Comparison of ENCODE assay signal across 9 mouse cellular contexts in genomic region chr7:126696886-126697285, GRCm38 (mm10). TPM values are rescaled to one million over a fixed set of nuclear protein-coding genes. Genes with fewer than 3 reads are reported as not detected.
DNase-seq lines count a peak whose midpoint lies in the region; ATAC-seq and TF ChIP-seq lines count a peak whose summit lies in the region.
"Had no signal": no experiment of that assay in that cellular context is flagged by ENCODE, and none has a peak within 500 bp of the region (broad histone marks: within the 10 kb centered on the region; RNA-seq: fewer than 3 reads in every experiment).

No protein-coding gene starts in this region.

- intact Hi-C loops in heart, postnatal 36 days (cut with DNase I) = loop anchor here (2.0 to 5.0 kb wide), 4 partner anchors 95 to 295 kb away; partner anchors contain the start of genes Apobr, Cln3, Ppp4c and Sh2b1
- intact Hi-C loops in gastrocnemius, postnatal 36 days (cut with DNase I) = loop anchor here (5.0 kb wide), 1 partner anchor 110 kb away; the partner anchor contains the start of gene Cln3

- peaks cover 6% of the 10 kb centered on the region; the same call in 1 of the 2 replicates for H3K36me3 ChIP-seq in heart, embryonic 15.5 days
- peaks cover 71% of the 10 kb centered on the region for H3K36me3 ChIP-seq in G1E (replicated peaks)
- peaks cover 36% of the 10 kb centered on the region for H3K36me3 ChIP-seq in hindbrain, embryonic 12.5 days
- H3K36me3 ChIP-seq in midbrain, embryonic 11.5 days (ENCODE audit: control insufficient read depth, insufficient read depth, low read length) = no peaks in the 10 kb centered on the region; the same call in 1 of the 2 replicates

- no peak overlapping the region for H3K27ac ChIP-seq in heart, embryonic 15.5 days
- peak overlapping the region; percentile 35; the same call in 1 of the 2 replicates for H3K27ac ChIP-seq in hindbrain, embryonic 12.5 days
- H3K27ac ChIP-seq in midbrain, embryonic 11.5 days (ENCODE audit: low read depth, low read length) = no peak overlapping the region

- WGBS in heart, embryonic 15.5 days = 71% methylated on average over 3 of the region's 3 CpGs
- WGBS in hindbrain, embryonic 12.5 days = 75% methylated on average over 3 of the region's 3 CpGs
- WGBS in midbrain, embryonic 11.5 days = 75% methylated on average over 3 of the region's 3 CpGs

- peaks cover 6% of the 10 kb centered on the region for H3K27me3 ChIP-seq in heart, embryonic 15.5 days
- H3K27me3 ChIP-seq in G1E (ENCODE audit: insufficient read depth, low read length) = no peaks in the 10 kb centered on the region
- H3K27me3 ChIP-seq in hindbrain, embryonic 12.5 days = no peaks in the 10 kb centered on the region
- no peaks in the 10 kb centered on the region for H3K27me3 ChIP-seq in midbrain, embryonic 11.5 days (ENCODE audit: control insufficient read depth, insufficient read depth, low read length)

- H3K4me1 ChIP-seq in heart, embryonic 15.5 days (replicated peaks) = peaks cover 30% of the 10 kb centered on the region
- H3K4me1 ChIP-seq in G1E (ENCODE audit: insufficient read depth, low read depth, low read length) = peaks cover 76% of the 10 kb centered on the region
- H3K4me1 ChIP-seq in hindbrain, embryonic 12.5 days = peaks cover 33% of the 10 kb centered on the region
- peaks cover 16% of the 10 kb centered on the region for H3K4me1 ChIP-seq in midbrain, embryonic 11.5 days (ENCODE audit: control insufficient read depth, insufficient read depth, low read length)

- H3K4me2 ChIP-seq in heart, embryonic 15.5 days = peak overlapping the region; percentile 91
- peak overlapping the region; percentile 81 for H3K4me2 ChIP-seq in hindbrain, embryonic 12.5 days (replicated peaks)
- peak overlapping the region; percentile 71 for H3K4me2 ChIP-seq in midbrain, embryonic 11.5 days

- no peak for ATAC-seq in heart, embryonic 15.5 days (replicated peaks; ENCODE audit: insufficient number of reproducible peaks, insufficient read depth, low FRiP score, low read depth)
- ATAC-seq in G1E (ENCODE audit: extremely low read depth, insufficient number of reproducible peaks, low FRiP score, poor library complexity, severe bottlenecking) = no peak
- no peak for ATAC-seq in hindbrain, embryonic 12.5 days (ENCODE audit: low FRiP score)
- no peak for ATAC-seq in midbrain, embryonic 11.5 days (ENCODE audit: low FRiP score)

- no peak for TF ChIP-seq CTCF in G1E (IDR thresholded peaks at IDR 0.05; ENCODE audit: low read depth, low read length)

- no peaks in the 10 kb centered on the region for H3K9me3 ChIP-seq in heart, embryonic 15.5 days (replicated peaks)
- H3K9me3 ChIP-seq in G1E (replicated peaks) = no peaks in the 10 kb centered on the region
- H3K9me3 ChIP-seq in hindbrain, embryonic 12.5 days (replicated peaks) = no peaks in the 10 kb centered on the region
- no peaks in the 10 kb centered on the region for H3K9me3 ChIP-seq in midbrain, embryonic 11.5 days (ENCODE audit: control insufficient read depth, low read length)

- peak overlapping the region; percentile 84 for H3K4me3 ChIP-seq in heart, embryonic 15.5 days
- peak overlapping the region; percentile 92 for H3K4me3 ChIP-seq in G1E (ENCODE audit: low read depth, low read length)
- H3K4me3 ChIP-seq in hindbrain, embryonic 12.5 days = peak overlapping the region; percentile 79
- peak overlapping the region; percentile 81 for H3K4me3 ChIP-seq in midbrain, embryonic 11.5 days (ENCODE audit: low read depth, low read length)

- DNase-seq in heart, postnatal 36 days = no peak
- DNase-seq in G1E (ENCODE audit: low spot score) (no peak), adipocyte (ENCODE audit: low spot score) (no peak)
- no peak for DNase-seq in midbrain, embryonic 11.5 days (ENCODE audit: low spot score, missing footprints)
- DNase-seq in urinary bladder, adult 18-20 months (ENCODE audit: low spot score in 2 of 2) = no peak
- no peak for DNase-seq in gastrocnemius, postnatal 36 days
- DNase-seq: thymus, postnatal 25 days had no signal

- peak overlapping the region; percentile 76; the same call in 1 of the 2 replicates for H3K9ac ChIP-seq in heart, embryonic 15.5 days
- H3K9ac ChIP-seq in hindbrain, embryonic 12.5 days = peak overlapping the region; percentile 84; the same call in 1 of the 2 replicates
- peak overlapping the region; percentile 67 for H3K9ac ChIP-seq in midbrain, embryonic 11.5 days (ENCODE audit: low read length)

RNA-seq across cellular contexts. Expression of gene Slx1b, which starts 1.3 kb away (rescaled TPM):
- 6.7 and 7.7 TPM in 2 replicates for polyA plus RNA-seq in heart, embryonic 15.5 days (2015; fragmentation: Nextera tagmentation; extraction: Ambion mirVana)
- 1 to 10 TPM; 4.4 to 5.9 TPM for total RNA-seq in heart, postnatal 36 days (2021)
- total RNA-seq in G1E (2014; fragmentation: Nextera tagmentation) (3.5 and 3.8 TPM in 2 replicates), G1E (2017) (4.5 and 7.0 TPM in 2 replicates)
- 4.9 and 8.1 TPM in 2 replicates for polyA plus RNA-seq in G1E (2012)
- polyA plus RNA-seq in hindbrain, embryonic 12.5 days (2016; fragmentation: Nextera tagmentation; extraction: Ambion mirVana) = 15.3 and 17.1 TPM in 2 replicates
- polyA plus RNA-seq in midbrain, embryonic 11.5 days (2014; fragmentation: Nextera tagmentation; extraction: Ambion mirVana) = 10.2 and 10.3 TPM in 2 replicates
- total RNA-seq in gastrocnemius, postnatal 36 days (2021) = 1 to 10 TPM; 2.1 to 3.6 TPM

RNA-seq across cellular contexts. Expression of gene Bola2, which starts 1.7 kb away (rescaled TPM):
- 87.6 and 98.0 TPM in 2 replicates for polyA plus RNA-seq in heart, embryonic 15.5 days (2015; fragmentation: Nextera tagmentation; extraction: Ambion mirVana)
- total RNA-seq in heart, postnatal 36 days (2021) = 10 to 100 TPM; 47.0 to 60.8 TPM
- total RNA-seq in G1E (2014; fragmentation: Nextera tagmentation) (77.5 and 93.8 TPM in 2 replicates), G1E (2017) (117 and 161 TPM in 2 replicates)
- polyA plus RNA-seq in G1E (2012) = 189 and 303 TPM in 2 replicates
- 121 and 147 TPM in 2 replicates for polyA plus RNA-seq in hindbrain, embryonic 12.5 days (2016; fragmentation: Nextera tagmentation; extraction: Ambion mirVana)
- 158 and 180 TPM in 2 replicates for polyA plus RNA-seq in midbrain, embryonic 11.5 days (2014; fragmentation: Nextera tagmentation; extraction: Ambion mirVana)
- 10 to 100 TPM; 29.9 to 36.8 TPM for total RNA-seq in gastrocnemius, postnatal 36 days (2021)

RNA-seq across cellular contexts. Expression of gene Coro1a, which starts 10.7 kb away (rescaled TPM):
- 13.5 and 71.8 TPM in 2 replicates for polyA plus RNA-seq in heart, embryonic 15.5 days (2015; fragmentation: Nextera tagmentation; extraction: Ambion mirVana)
- total RNA-seq in heart, postnatal 36 days (2021) = 1 to 10 TPM; 7.8 to 9.9 TPM
- total RNA-seq in G1E (2014; fragmentation: Nextera tagmentation) = 36.0 and 50.1 TPM in 2 replicates
- 162 and 174 TPM in 2 replicates for total RNA-seq in G1E (2017)
- 178 and 186 TPM in 2 replicates for polyA plus RNA-seq in G1E (2012)
- polyA plus RNA-seq in hindbrain, embryonic 12.5 days (2016; fragmentation: Nextera tagmentation; extraction: Ambion mirVana) = 53.6 and 56.9 TPM in 2 replicates
- 46.2 TPM in 2 replicates for polyA plus RNA-seq in midbrain, embryonic 11.5 days (2014; fragmentation: Nextera tagmentation; extraction: Ambion mirVana)
- 1 to 10 TPM; 2.6 to 5.2 TPM for total RNA-seq in gastrocnemius, postnatal 36 days (2021)

RNA-seq across cellular contexts. Expression of gene Sult1a1, which starts 20.7 kb away (rescaled TPM):
- 13.0 and 14.2 TPM in 2 replicates for polyA plus RNA-seq in heart, embryonic 15.5 days (2015; fragmentation: Nextera tagmentation; extraction: Ambion mirVana)
- total RNA-seq in heart, postnatal 36 days (2021) = 10 to 100 TPM; 30.3 to 43.0 TPM
- total RNA-seq in G1E (2014; fragmentation: Nextera tagmentation) (not detected in 2 replicates), G1E (2017) (0.12 and 0.33 TPM in 2 replicates)
- polyA plus RNA-seq in G1E (2012) = not detected in 2 replicates
- 0.65 and 1.4 TPM in 2 replicates for polyA plus RNA-seq in hindbrain, embryonic 12.5 days (2016; fragmentation: Nextera tagmentation; extraction: Ambion mirVana)
- polyA plus RNA-seq in midbrain, embryonic 11.5 days (2014; fragmentation: Nextera tagmentation; extraction: Ambion mirVana) = 0.10 and 0.69 TPM in 2 replicates
- total RNA-seq in gastrocnemius, postnatal 36 days (2021) = 10 to 100 TPM; 15.7 to 21.0 TPM

RNA-seq across cellular contexts. Expression of gene Sgf29, which starts 47.8 kb away (rescaled TPM):
- polyA plus RNA-seq in heart, embryonic 15.5 days (2015; fragmentation: Nextera tagmentation; extraction: Ambion mirVana) = 21.0 and 33.5 TPM in 2 replicates
- total RNA-seq in heart, postnatal 36 days (2021) = 10 to 100 TPM; 21.8 to 25.2 TPM
- total RNA-seq in G1E (2014; fragmentation: Nextera tagmentation) (159 and 175 TPM in 2 replicates), G1E (2017) (36.8 and 57.3 TPM in 2 replicates)
- polyA plus RNA-seq in G1E (2012) = 61.3 and 124 TPM in 2 replicates
- 27.3 and 40.6 TPM in 2 replicates for polyA plus RNA-seq in hindbrain, embryonic 12.5 days (2016; fragmentation: Nextera tagmentation; extraction: Ambion mirVana)
- polyA plus RNA-seq in midbrain, embryonic 11.5 days (2014; fragmentation: Nextera tagmentation; extraction: Ambion mirVana) = 44.4 and 49.4 TPM in 2 replicates
- total RNA-seq in gastrocnemius, postnatal 36 days (2021) = 10 to 100 TPM; 29.3 to 33.2 TPM
